Mouse (Mus musculus) ovary, postnatal 36 days (tissue): ENCODE measurements around the gene Coq7.

Experiments
- DNase-seq: peaks from one replicate; pipeline ENCODE4 v3.0.0; 2022; ENCODE audit warnings: low spot score, mixed read lengths

The Coq7 gene

GRCm38 (mm10) chr7:118533178-118533578 lies at the start of gene Coq7:
Coq7 (minus strand) TSS chr7:118533356.
- DNase-seq: peak; percentile 89

- DNase-seq: no peak
These were observed 46.8 kb upstream of the Coq7 start for GRCm38 (mm10) chr7:118579938-118580337.

- no peak for DNase-seq
These were observed 45.1 kb upstream of the Coq7 start for GRCm38 (mm10) chr7:118578269-118578668.

- no peak for DNase-seq
These were observed 38.9 kb upstream of the Coq7 start for GRCm38 (mm10) chr7:118572039-118572438.

DNA sequence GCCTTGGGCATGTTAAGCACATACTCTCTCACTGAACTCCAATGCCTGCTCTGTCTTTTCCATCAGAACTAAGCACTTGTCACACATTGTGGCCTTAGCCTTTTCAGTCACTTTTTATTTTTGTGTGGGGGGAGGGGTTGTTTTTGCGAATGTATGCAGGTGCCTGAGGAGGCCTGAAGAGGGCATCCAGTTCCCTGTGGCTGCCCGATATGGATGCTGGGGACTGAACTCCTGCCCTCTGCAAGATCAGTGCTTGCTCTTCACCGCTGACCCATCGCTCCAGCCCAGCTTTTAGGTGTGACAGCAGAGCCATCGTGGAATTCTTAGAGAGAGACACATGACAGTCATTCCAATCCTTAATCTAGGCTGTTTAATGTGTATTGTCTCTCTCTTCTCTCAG lies 38.2 kb upstream of the Coq7 start:
- no peak for DNase-seq

- no peak for DNase-seq
These were observed 36.0 kb upstream of the Coq7 start for GRCm38 (mm10) chr7:118569121-118569543.

DNA sequence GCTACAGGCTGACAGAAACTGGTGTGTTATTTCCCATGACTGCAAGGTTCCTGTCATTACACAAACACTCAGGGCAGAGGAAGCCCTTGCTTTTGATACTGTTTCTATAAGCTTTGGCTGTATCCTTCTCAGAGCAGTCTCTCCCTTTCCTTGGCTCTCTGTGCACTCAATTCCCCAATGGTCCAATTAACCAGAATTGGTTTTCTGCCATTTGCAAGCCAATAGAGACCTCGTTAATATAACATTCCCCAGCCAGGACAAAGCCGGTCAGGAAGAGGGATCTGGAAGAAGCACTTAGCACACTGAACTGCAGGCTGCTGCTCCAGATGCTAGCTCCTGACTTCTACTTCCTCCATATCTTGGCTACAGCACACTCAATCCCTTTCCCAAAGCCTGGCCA lies 21.1 kb upstream of the Coq7 start:
- no peak for DNase-seq

GRCm38 (mm10) chr7:118553881-118554280 lies 20.7 kb upstream of the Coq7 start:
- no peak for DNase-seq

DNA sequence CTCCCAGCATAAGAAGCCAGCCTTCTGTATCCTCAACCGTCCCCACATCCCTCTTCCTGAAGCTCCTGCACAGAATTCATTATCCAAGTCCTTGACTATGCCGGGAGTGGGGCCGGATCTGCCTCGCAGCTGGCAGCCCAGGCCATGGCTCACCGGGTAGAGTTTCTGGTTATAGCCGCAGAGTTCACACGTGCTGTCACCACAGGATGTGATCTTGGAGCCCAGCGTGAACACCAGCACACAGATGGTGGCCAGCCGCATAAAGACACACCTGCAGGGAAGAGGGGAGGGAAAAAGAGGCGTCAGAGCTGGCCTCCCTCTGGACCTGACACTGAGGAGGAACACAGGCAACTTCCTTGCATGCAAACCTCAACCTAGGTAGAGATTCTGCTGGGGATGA lies 14.3 kb upstream of the Coq7 start:
- no peak for DNase-seq

DNA sequence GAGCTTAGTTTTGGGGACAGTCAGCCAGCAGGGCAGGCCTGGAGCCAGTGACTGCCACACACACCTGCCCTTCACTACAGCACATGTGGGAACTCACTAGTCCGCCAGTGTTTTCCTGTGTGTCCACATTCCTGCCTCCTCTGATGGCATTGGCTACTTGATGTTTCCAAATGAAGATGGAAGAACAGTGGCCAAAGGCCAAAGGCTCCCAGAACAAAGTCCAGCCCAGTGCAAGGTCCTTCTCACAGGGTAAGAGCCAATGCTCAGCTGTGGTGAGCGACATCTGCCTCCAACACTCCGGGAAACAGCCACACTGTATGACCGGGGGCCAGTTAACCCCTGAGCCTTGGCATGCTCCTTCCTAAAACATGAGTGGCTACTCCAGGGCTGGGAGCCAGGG lies 11.0 kb upstream of the Coq7 start:
- no peak for DNase-seq

DNA sequence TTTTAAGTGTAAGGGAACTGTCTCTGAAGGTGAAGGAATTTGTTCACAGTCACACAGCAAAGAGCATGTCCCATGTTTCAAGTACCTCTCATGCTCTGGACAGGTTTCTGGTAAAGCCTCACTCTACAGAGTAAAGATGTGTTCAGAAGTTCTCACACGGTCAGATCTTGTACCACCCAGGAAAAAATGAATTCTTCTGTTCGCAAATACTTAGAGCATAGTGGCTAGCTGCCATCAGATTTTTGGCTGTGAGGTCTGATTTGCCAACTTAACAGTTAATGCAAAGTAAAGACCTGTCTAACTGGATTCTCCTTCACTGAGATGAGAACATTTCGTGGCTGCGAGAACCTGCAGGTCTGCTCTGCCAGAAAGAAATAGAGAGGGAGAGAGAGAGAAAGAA lies 1.9 kb upstream of the Coq7 start:
- no peak for DNase-seq

DNA sequence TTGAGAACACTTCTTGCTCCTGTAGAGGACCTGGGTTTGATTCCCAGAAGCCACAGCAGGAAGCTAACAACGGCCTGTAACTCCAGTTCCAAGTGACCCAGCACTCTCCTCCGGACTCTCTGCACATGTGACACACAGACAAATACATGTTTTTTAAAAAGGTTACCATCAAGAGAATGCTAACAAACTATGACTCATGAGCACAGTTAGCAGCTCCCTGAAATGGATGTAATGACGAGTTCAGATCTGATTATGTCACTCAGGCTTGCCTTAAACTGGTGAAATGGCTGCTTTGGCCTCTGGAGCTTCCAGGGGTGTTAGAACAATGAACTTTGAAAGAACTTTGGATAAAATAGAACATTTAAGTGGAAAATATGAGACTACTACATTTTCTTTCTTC lies 1.2 kb upstream of the Coq7 start:
- no peak for DNase-seq

DNA sequence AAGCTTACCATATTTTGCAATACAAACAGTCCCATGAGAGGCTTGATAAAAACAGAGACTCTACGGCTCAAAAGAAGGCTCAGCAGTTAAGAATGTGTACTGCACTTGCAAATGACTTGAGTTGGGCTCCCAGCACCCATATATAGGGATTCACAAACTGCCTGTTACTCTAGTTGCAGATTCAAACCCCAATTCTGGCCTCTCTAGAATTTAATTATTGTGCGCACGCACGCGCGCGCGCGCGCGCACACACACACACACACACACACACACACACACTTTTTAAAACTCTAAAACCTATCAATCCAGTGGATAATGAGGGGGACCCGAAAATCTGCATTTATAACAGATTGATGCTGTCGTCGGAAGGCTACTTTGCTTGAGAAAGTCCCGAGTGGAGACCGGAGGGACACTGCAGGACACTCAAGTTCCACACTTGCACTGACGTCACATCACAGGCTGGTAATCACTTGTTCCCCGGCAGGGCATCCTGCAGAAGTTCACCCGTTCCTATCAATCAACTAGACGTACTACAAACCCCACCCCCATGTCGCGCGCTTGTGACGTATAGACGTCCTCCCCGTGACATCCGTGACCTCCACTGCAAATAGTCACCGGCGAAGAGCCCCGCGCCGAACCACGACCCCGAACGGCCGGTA lies 508 bp downstream of the Coq7 start:
- DNase-seq: peak; percentile 92

- DNase-seq: no peak
These were observed 6.2 kb downstream of the Coq7 start for GRCm38 (mm10) chr7:118526967-118527366.

GRCm38 (mm10) chr7:118522077-118522476 lies 11.1 kb downstream of the Coq7 start:
- DNase-seq: no peak

DNA sequence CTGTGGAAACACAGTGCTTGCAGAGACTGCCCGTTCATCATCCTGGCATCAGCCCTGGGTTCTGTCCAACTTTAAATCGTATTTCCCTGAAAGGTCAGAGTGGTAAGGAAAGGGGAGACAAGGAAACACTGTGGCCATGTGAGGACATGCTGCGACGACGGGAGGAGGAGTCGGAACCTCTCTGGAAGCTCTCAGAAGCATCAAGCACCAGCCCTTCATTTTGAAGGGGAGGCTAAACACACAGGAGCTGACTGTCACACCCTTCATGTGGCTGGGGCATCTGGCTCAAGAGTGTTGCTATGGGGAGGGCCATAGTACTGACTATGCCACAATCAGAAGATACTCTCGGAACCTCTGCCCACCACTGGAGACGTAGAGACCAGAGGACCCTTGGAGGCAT lies 13.5 kb downstream of the Coq7 start:
- DNase-seq: no peak

DNA sequence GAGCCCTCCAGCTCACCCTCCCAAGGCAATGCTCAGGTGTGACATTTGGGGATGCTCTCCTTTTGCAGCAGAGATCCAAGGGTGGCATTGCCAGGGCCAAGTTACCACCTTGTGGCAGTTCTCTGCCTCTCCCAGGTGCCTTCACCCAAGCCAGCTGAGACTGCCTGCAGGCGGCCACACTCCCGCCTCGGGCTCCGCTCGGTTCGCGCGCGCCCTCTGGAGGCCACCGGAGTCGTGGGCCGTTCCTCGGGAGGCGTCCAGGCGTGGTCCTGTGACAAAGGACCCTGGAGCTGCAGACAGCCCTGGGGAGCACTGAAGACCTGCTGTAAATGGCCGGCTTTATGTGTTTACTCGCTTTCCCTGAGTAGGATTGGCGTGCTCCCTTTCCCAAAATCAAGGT lies 14.5 kb downstream of the Coq7 start:
- DNase-seq: peak; percentile 78

DNA sequence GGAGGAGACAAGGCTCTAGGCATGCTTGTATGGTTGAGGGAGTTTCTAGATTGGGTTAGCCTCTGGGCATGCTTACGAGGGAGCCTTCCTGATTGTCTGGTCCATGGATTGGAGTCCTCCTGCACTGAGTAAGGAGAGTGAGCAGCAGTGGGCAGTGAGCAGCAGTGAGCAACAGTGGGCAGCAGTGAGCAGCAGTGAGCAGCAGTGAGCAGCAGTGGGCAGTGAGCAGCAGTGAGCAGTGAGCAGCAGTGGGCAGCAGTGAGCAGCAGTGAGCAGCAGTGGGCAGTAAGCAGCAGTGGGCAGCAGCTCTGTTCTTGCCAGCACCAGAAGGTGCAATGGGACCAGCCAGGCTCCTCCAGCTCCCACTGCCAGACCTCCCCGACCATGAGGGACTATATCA lies 15.3 kb downstream of the Coq7 start:
- DNase-seq: peak; percentile 12

GRCm38 (mm10) chr7:118508556-118508955 lies 24.6 kb downstream of the Coq7 start:
- DNase-seq: no peak

DNA sequence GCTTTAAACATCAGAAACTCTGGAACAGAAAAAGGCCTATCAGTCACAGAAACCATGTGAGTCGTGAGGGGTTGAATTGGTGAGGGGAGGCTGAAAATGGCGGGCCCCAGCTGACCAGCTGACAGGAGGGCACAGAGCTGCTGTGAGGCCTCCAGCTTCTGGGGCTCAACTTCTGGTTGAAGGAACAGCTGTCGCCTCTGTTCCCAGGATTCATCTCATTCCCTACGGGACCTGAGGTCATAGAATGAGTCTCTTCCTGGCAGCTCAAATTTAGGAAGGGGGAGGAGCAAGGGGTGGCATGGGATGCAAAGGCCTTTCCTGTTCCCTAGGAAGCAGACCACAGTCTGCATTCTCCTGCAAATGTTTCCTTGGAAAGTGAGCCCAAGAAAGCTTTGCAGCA lies 29.3 kb downstream of the Coq7 start:
- DNase-seq: no peak

- DNase-seq: no peak
These were observed 30.8 kb downstream of the Coq7 start for GRCm38 (mm10) chr7:118502333-118502732.

DNA sequence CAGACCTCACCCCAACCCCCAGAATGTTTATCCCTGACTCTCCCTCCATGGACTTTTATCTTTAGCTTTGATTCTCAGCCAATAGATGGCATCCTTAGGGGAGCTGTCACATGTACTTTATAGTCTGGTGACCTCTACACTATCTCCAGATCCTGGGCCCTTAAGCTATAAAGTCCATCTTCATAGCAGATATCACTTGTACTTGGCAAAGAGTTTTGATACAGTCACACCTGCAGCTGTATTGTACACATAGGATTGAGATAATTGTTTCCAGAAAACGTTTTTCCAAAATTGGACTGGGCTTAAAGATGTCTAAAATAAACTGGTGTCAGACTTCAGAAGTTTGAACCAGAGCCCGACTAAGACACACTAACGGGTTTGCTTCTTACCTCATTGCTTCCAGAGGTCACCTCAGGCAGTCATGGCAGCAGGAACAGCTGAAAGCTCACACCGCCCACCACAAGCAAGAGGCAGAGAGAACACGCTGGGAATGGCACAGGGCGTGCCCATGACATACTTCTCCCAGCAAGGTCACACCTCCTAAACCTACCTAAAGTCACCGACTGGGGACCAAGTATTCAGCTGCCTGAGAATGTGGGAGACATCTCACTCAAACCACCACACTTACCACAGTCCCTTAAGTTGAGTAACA lies 33.2 kb downstream of the Coq7 start:
- no peak for DNase-seq

- DNase-seq: no peak
These were observed 34.0 kb downstream of the Coq7 start for GRCm38 (mm10) chr7:118498984-118499783.
